Mouse (Mus musculus) forebrain, postnatal 0 days (tissue): ENCODE measurements at regions not wholly inside any gene's neighbourhood (a gene's known extent, or its start where the extent isn't known, plus 50 kb on each side); places are given as distances from the start of the nearest gene placed in this dataset.

Source experiments
- ATAC-seq: fragments of 200-750 bp; cut with Nextera tagmentation; 2 replicates; pipeline ENCODE4 v1.8.0; 2017; ENCODE audit warnings: mild to moderate bottlenecking, moderate library complexity
- DNase-seq: peaks from one replicate; pipeline ENCODE4 v3.0.0-alpha.2; 2015
- H3K27ac ChIP-seq: fragments of 300-500 bp; sonication (generic); 2 replicates; pipeline ENCODE4 v1.5.1; 2014; ENCODE audit warnings: low read depth, mild to moderate bottlenecking, antibody characterized with exemption, low read length, moderate library complexity, mixed read lengths
- H3K27me3 ChIP-seq: fragments of 300-500 bp; sonication (generic); 2 replicates; pipeline ENCODE4 v1.6.1; 2014; ENCODE audit warnings: mild to moderate bottlenecking, low read length, mixed read lengths; ENCODE audit not compliant: insufficient read depth
- H3K36me3 ChIP-seq: fragments of 300-500 bp; sonication (generic); 2 replicates; pipeline ENCODE4 v1.6.1; 2014; ENCODE audit warnings: mild to moderate bottlenecking, moderate library complexity; ENCODE audit not compliant: insufficient read depth
- H3K4me1 ChIP-seq: fragments of 300-500 bp; sonication (generic); 2 replicates; pipeline ENCODE4 v1.6.1; 2014; ENCODE audit warnings: antibody characterized with exemption; ENCODE audit not compliant: insufficient read depth
- H3K4me2 ChIP-seq: fragments of 300-500 bp; sonication (generic); 2 replicates; pipeline ENCODE4 v1.6.1; 2014; ENCODE audit warnings: low read depth, mild to moderate bottlenecking, moderate library complexity
- H3K4me3 ChIP-seq: fragments of 300-500 bp; sonication (generic); 2 replicates; pipeline ENCODE4 v1.5.1; 2014; ENCODE audit warnings: low read depth, low read length, mixed read lengths
- H3K9ac ChIP-seq: fragments of 300-500 bp; sonication (generic); 2 replicates; pipeline ENCODE4 v1.6.1; 2014; ENCODE audit warnings: mild to moderate bottlenecking
- H3K9me3 ChIP-seq: fragments of 300-500 bp; sonication (generic); 2 replicates; pipeline ENCODE4 v1.6.1; 2016; ENCODE audit warnings: low read length
- CTCF ChIP-seq: sonication (generic); IDR thresholded peaks from 2 replicates; pipeline ENCODE4 v1.5.1; 2016; ENCODE audit warnings: antibody characterized with exemption, control low read depth, low read depth
- WGBS: fragments of 180-500 bp; shearing (Covaris S2); extraction: QIAGEN DNeasy Blood & Tissue Kit; methylation state at CpG from one replicate; pipeline ENCODE4 v1.1.7; 2014; 5-methylcytosine and 5-hydroxymethylcytosine counted together

- no peak for TF ChIP-seq CTCF
- ATAC-seq (no peak), DNase-seq (no peak)
- H3K27ac ChIP-seq: no peak overlapping the region
- 100% methylated on average over 1 of the region's 1 CpGs for WGBS
- no peak overlapping the region for H3K4me3 ChIP-seq
- H3K27me3 ChIP-seq: no peaks in the 10 kb centered on the region
- H3K9me3 ChIP-seq: no peaks in the 10 kb centered on the region
- H3K36me3 ChIP-seq: no peaks in the 10 kb centered on the region
- no peak overlapping the region for H3K4me2 ChIP-seq
- H3K9ac ChIP-seq: no peak overlapping the region
- H3K4me1 ChIP-seq: no peaks in the 10 kb centered on the region
Observed at GRCm38 (mm10) chr16:78877941-78878340, 52.8 kb upstream of the Chodl start.

GRCm38 (mm10) chr16:78859006-78859405 lies 71.7 kb upstream of the Chodl start:
- Histone ChIP-seq H3K27me3 (no peaks in the 10 kb centered on the region), H3K27ac (no peak overlapping the region), H3K4me2 (no peak overlapping the region), H3K9ac (no peak overlapping the region), H3K9me3 (no peaks in the 10 kb centered on the region), H3K4me3 (no peak overlapping the region), H3K4me1 (no peaks in the 10 kb centered on the region), H3K36me3 (no peaks in the 10 kb centered on the region)
- 79% methylated on average over 4 of the region's 4 CpGs for WGBS
- DNase-seq: no peak
- no peak for ATAC-seq
- TF ChIP-seq CTCF: no peak

DNA sequence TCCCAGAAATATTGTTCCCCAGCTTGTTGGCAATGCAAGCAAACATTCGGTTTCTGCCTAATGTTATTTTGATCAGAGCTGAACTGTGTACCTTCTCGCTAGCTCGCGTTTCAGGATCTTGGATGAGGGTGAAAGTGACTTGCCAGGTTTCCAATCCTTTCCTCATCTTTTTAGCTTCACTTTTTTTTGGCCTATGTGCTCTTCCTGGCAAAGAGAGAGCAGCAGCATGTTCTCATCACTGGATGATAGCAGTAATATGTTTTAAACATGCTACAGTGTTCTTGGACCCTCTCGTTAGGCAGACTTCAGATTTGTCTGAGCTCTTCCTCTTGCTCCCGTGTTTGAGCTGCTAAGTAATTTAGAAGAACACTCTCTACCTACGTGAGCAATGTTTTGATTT lies 99.8 kb upstream of the Chodl start:
- Histone ChIP-seq H3K9ac (no peak overlapping the region), H3K27ac (no peak overlapping the region), H3K4me1 (no peaks in the 10 kb centered on the region), H3K9me3 (no peaks in the 10 kb centered on the region), H3K36me3 (no peaks in the 10 kb centered on the region), H3K27me3 (no peaks in the 10 kb centered on the region), H3K4me2 (no peak overlapping the region), H3K4me3 (no peak overlapping the region)
- TF ChIP-seq CTCF: no peak
- ATAC-seq (peak; percentile 59; the same call in 1 of the 2 replicates), DNase-seq (peak; percentile 47)
- 59% methylated on average over 7 of the region's 7 CpGs for WGBS

DNA sequence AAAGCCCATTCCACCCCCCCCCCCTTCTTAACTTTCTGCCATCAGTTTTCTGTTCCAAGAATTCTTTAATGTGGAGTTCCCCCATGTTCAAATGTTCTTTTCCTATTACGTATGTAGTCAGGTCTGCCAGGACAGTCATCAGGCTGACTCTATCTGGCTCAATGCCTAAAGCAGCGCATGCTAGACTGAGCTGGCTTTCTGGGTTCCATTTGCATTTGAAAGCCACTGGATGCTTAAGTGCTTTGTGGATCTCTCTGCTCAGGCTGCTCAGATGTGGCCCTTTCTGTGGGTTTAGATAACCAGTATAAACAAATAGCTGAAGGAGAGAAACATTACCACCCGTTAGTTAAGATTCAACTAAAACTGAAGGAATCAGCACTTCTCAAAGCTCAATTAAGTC lies 103.0 kb upstream of the Chodl start:
- ATAC-seq: peak; percentile 90
- WGBS: 6% methylated on average over 3 of the region's 3 CpGs
- H3K27ac ChIP-seq: no peak overlapping the region

DNA sequence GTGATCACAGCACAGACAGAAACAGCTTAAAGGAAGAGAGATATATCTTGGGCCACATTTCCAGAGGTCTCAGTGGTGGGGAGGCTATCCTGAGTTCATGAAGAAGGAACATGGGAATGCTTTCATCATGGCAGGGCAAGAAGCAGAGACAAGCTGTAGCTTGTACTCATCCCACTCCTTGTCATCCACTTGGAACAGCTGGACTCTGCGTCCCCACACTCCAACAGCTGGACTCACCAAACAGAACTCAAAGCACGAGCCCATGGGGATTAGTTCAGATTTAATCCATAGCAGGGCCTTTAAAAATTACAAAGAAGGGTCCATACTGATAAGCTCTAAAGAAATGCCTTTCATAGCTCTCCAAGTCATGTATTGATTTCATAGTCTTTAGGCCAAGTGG lies 140.7 kb upstream of the Chodl start:
- Histone ChIP-seq H3K9ac (no peak overlapping the region), H3K4me2 (no peak overlapping the region), H3K27me3 (no peaks in the 10 kb centered on the region), H3K4me3 (no peak overlapping the region), H3K9me3 (no peaks in the 10 kb centered on the region), H3K27ac (no peak overlapping the region), H3K4me1 (no peaks in the 10 kb centered on the region), H3K36me3 (no peaks in the 10 kb centered on the region)
- WGBS: 67% methylated on average over 2 of the region's 2 CpGs
- ATAC-seq (no peak), DNase-seq (no peak)
- TF ChIP-seq CTCF: no peak

More for the DNA sequence above, 103.0 kb upstream of the Chodl start:
- H3K4me2 ChIP-seq: no peak overlapping the region
- no peak for TF ChIP-seq CTCF
- H3K36me3 ChIP-seq: no peaks in the 10 kb centered on the region
- no peaks in the 10 kb centered on the region for H3K4me1 ChIP-seq
- no peak overlapping the region for H3K4me3 ChIP-seq
- no peak overlapping the region for H3K9ac ChIP-seq
- H3K9me3 ChIP-seq: no peaks in the 10 kb centered on the region
- DNase-seq: peak; percentile 66
- H3K27me3 ChIP-seq: no peaks in the 10 kb centered on the region

DNA sequence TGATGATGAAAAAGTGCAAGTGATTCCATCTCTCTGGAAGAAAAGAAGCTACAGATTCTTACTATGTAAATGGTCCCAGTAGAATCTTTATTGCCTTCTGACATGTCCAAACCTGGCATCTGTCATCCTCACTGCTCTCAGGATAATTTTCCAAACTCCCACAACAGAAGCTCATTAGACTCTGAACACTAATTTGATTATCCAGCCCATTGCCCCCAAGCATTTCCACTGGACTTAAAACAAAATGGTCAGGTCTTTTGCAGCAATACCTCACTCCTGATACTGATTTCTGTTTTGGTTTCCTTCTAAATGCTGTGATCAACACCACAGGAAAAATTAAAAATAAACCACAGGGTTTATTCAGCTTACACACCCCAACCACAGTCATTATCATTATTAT lies 171.5 kb upstream of the Chodl start:
- no peak overlapping the region for H3K27ac ChIP-seq
- H3K27me3 ChIP-seq: no peaks in the 10 kb centered on the region
- H3K36me3 ChIP-seq: no peaks in the 10 kb centered on the region
- H3K4me2 ChIP-seq: no peak overlapping the region
- no peak for TF ChIP-seq CTCF
- ATAC-seq (no peak), DNase-seq (no peak)
- no peaks in the 10 kb centered on the region for H3K4me1 ChIP-seq
- no peaks in the 10 kb centered on the region for H3K9me3 ChIP-seq
- H3K4me3 ChIP-seq: no peak overlapping the region
- H3K9ac ChIP-seq: no peak overlapping the region

GRCm38 (mm10) chr16:78737902-78738301 lies 161.4 kb upstream of the D16Ertd472e start:
- H3K4me3 ChIP-seq: no peak overlapping the region
- H3K27me3 ChIP-seq: no peaks in the 10 kb centered on the region
- H3K27ac ChIP-seq: no peak overlapping the region
- no peaks in the 10 kb centered on the region for H3K36me3 ChIP-seq
- H3K4me2 ChIP-seq: no peak overlapping the region
- ATAC-seq: no peak
- DNase-seq: no peak
- 90% methylated on average over 4 of the region's 4 CpGs for WGBS
- H3K9ac ChIP-seq: no peak overlapping the region
- no peak for TF ChIP-seq CTCF
- no peaks in the 10 kb centered on the region for H3K9me3 ChIP-seq
- no peaks in the 10 kb centered on the region for H3K4me1 ChIP-seq
